Mouse (Mus musculus): ENCODE data around the gene Klhl10. TPM values are rescaled to one million over a fixed set of nuclear protein-coding genes. Genes with fewer than 3 reads are reported as not detected.

The Klhl10 gene
- polyA plus RNA-seq, 1 experiment from 2014 or later, result 0.51 TPM

- Histone ChIP-seq H3K4me3 (replicated peaks) (no peak overlapping the region), H3K36me3 (peaks cover 25% of the 10 kb centered on the region), H3K27ac (no peak overlapping the region), H3K9ac (no peak overlapping the region), H3K4me2 (no peak overlapping the region), H3K27me3 (replicated peaks) (no peaks in the 10 kb centered on the region), H3K9me3 (no peaks in the 10 kb centered on the region), H3K4me1 (no peaks in the 10 kb centered on the region)
- no peak for ATAC-seq (ENCODE audit: insufficient read depth, low FRiP score, low read depth)
- WGBS, result 88% methylated on average over 5 of the region's 5 CpGs
These were observed 9.7 kb upstream of the Klhl10 start for GRCm38 (mm10) chr11:100432002-100432401.

- no peak for ATAC-seq (ENCODE audit: insufficient read depth, low FRiP score, low read depth)
- Histone ChIP-seq H3K4me2 (no peak overlapping the region), H3K4me3 (replicated peaks) (no peak overlapping the region), H3K9ac (no peak overlapping the region), H3K27ac (no peak overlapping the region), H3K9me3 (no peaks in the 10 kb centered on the region), H3K27me3 (replicated peaks) (no peaks in the 10 kb centered on the region), H3K4me1 (peaks cover 9% of the 10 kb centered on the region; the same call in 1 of the 2 replicates), H3K36me3 (peaks cover 31% of the 10 kb centered on the region)
- WGBS, result 90% methylated on average over 9 of the region's 9 CpGs
These were observed 6.0 kb upstream of the Klhl10 start for GRCm38 (mm10) chr11:100435678-100436246.

GRCm38 (mm10) chr11:100437901-100438300 lies 3.8 kb upstream of the Klhl10 start:
- Histone ChIP-seq H3K4me2 (no peak overlapping the region), H3K4me3 (replicated peaks) (no peak overlapping the region), H3K9ac (no peak overlapping the region), H3K27ac (no peak overlapping the region), H3K9me3 (no peaks in the 10 kb centered on the region), H3K36me3 (peaks cover 29% of the 10 kb centered on the region), H3K4me1 (peaks cover 12% of the 10 kb centered on the region; the same call in 1 of the 2 replicates), H3K27me3 (replicated peaks) (no peaks in the 10 kb centered on the region)
- ATAC-seq (ENCODE audit: insufficient read depth, low FRiP score, low read depth), result no peak
- WGBS, result 59% methylated on average over 1 of the region's 1 CpGs

GRCm38 (mm10) chr11:100440691-100441522 lies 810 bp upstream of the Klhl10 start:
- Histone ChIP-seq H3K36me3 (peaks cover 17% of the 10 kb centered on the region), H3K9ac (peak overlapping the region; percentile 65), H3K4me2 (peak overlapping the region; percentile 76), H3K27me3 (replicated peaks) (no peaks in the 10 kb centered on the region), H3K9me3 (no peaks in the 10 kb centered on the region), H3K4me3 (replicated peaks) (peak overlapping the region; percentile 67), H3K4me1 (peaks cover 12% of the 10 kb centered on the region; the same call in 1 of the 2 replicates), H3K27ac (peak overlapping the region; percentile 37; the same call in 1 of the 2 replicates)
- WGBS, result 1% methylated on average over 52 of the region's 52 CpGs
- ATAC-seq (ENCODE audit: insufficient read depth, low FRiP score, low read depth), result peak; percentile 96

- no peak for ATAC-seq (ENCODE audit: insufficient read depth, low FRiP score, low read depth)
- Histone ChIP-seq H3K9me3 (no peaks in the 10 kb centered on the region), H3K4me3 (replicated peaks) (no peak overlapping the region), H3K27me3 (replicated peaks) (no peaks in the 10 kb centered on the region), H3K27ac (no peak overlapping the region), H3K36me3 (peaks cover 3% of the 10 kb centered on the region), H3K4me2 (no peak overlapping the region), H3K9ac (no peak overlapping the region), H3K4me1 (peaks cover 12% of the 10 kb centered on the region; the same call in 1 of the 2 replicates)
- 85% methylated on average over 6 of the region's 6 CpGs for WGBS
These were observed 908 bp downstream of the Klhl10 start for GRCm38 (mm10) chr11:100442625-100443024.

- Histone ChIP-seq H3K9me3 (no peaks in the 10 kb centered on the region), H3K4me3 (replicated peaks) (no peak overlapping the region), H3K27me3 (replicated peaks) (no peaks in the 10 kb centered on the region), H3K36me3 (peaks cover 1% of the 10 kb centered on the region; the same call in 1 of the 2 replicates), H3K4me2 (no peak overlapping the region), H3K4me1 (no peaks in the 10 kb centered on the region), H3K9ac (no peak overlapping the region), H3K27ac (no peak overlapping the region)
- 62% methylated on average over 4 of the region's 4 CpGs for WGBS
- ATAC-seq (ENCODE audit: insufficient read depth, low FRiP score, low read depth), result no peak
These were observed 15.5 kb downstream of the Klhl10 start for GRCm38 (mm10) chr11:100457247-100457646.

- Histone ChIP-seq H3K4me1 (no peaks in the 10 kb centered on the region), H3K4me2 (no peak overlapping the region), H3K9ac (no peak overlapping the region), H3K4me3 (replicated peaks) (no peak overlapping the region), H3K27ac (no peak overlapping the region), H3K27me3 (replicated peaks) (no peaks in the 10 kb centered on the region), H3K36me3 (peaks cover 3% of the 10 kb centered on the region), H3K9me3 (no peaks in the 10 kb centered on the region)
- ATAC-seq (ENCODE audit: insufficient read depth, low FRiP score, low read depth), result no peak
- WGBS, result 77% methylated on average over 5 of the region's 5 CpGs
These were observed 16.0 kb downstream of the Klhl10 start for GRCm38 (mm10) chr11:100457711-100458110.

- peaks cover 15% of the 10 kb centered on the region for H3K36me3 ChIP-seq
- no peak for ATAC-seq (ENCODE audit: insufficient read depth, low FRiP score, low read depth)
- no peak overlapping the region for H3K9ac ChIP-seq
- no peak overlapping the region for H3K27ac ChIP-seq
- no peaks in the 10 kb centered on the region for H3K4me1 ChIP-seq
- no peaks in the 10 kb centered on the region for H3K9me3 ChIP-seq
- H3K4me2 ChIP-seq, result no peak overlapping the region
- H3K27me3 ChIP-seq (replicated peaks), result no peaks in the 10 kb centered on the region
- 94% methylated on average over 10 of the region's 10 CpGs for WGBS
- H3K4me3 ChIP-seq (replicated peaks), result no peak overlapping the region
These were observed 21.0 kb downstream of the Klhl10 start for GRCm38 (mm10) chr11:100462699-100463098.

- WGBS, result 82% methylated on average over 1 of the region's 1 CpGs
- Histone ChIP-seq H3K4me1 (no peaks in the 10 kb centered on the region; the same call in 1 of the 2 replicates), H3K27me3 (replicated peaks) (no peaks in the 10 kb centered on the region), H3K4me2 (no peak overlapping the region), H3K4me3 (replicated peaks) (no peak overlapping the region), H3K36me3 (peaks cover 15% of the 10 kb centered on the region), H3K27ac (no peak overlapping the region), H3K9ac (no peak overlapping the region), H3K9me3 (no peaks in the 10 kb centered on the region)
- ATAC-seq (ENCODE audit: insufficient read depth, low FRiP score, low read depth), result no peak
These were observed 23.6 kb downstream of the Klhl10 start for GRCm38 (mm10) chr11:100465229-100465792.

GRCm38 (mm10) chr11:100465833-100466232 lies 24.1 kb downstream of the Klhl10 start:
- H3K27ac ChIP-seq, result no peak overlapping the region
- H3K36me3 ChIP-seq, result peaks cover 15% of the 10 kb centered on the region; the same call in 1 of the 2 replicates
- H3K4me1 ChIP-seq, result peaks cover 2% of the 10 kb centered on the region
- no peaks in the 10 kb centered on the region for H3K9me3 ChIP-seq
- WGBS, result 64% methylated on average over 1 of the region's 1 CpGs
- H3K27me3 ChIP-seq (replicated peaks), result no peaks in the 10 kb centered on the region
- no peak overlapping the region for H3K9ac ChIP-seq
- no peak overlapping the region for H3K4me2 ChIP-seq
- ATAC-seq (ENCODE audit: insufficient read depth, low FRiP score, low read depth), result no peak
- H3K4me3 ChIP-seq (replicated peaks), result no peak overlapping the region

GRCm38 (mm10) chr11:100471352-100472196 lies 29.9 kb downstream of the Klhl10 start:
- WGBS, result 3% methylated on average over 30 of the region's 30 CpGs
- ATAC-seq (ENCODE audit: insufficient read depth, low FRiP score, low read depth), result 0 out of 2 replicates have a peak, but pooled peaks have one; percentile 4
- H3K27ac ChIP-seq, result no peak overlapping the region; the same call in 1 of the 2 replicates

More at GRCm38 (mm10) chr11:100471352-100472196, 29.9 kb downstream of the Klhl10 start:
- H3K9ac ChIP-seq, result peak overlapping the region; percentile 67
- H3K36me3 ChIP-seq, result 0 out of 2 replicates have a peak, but pooled peaks cover 5% of the 10 kb centered on the region
- H3K27me3 ChIP-seq (replicated peaks), result no peaks in the 10 kb centered on the region
- H3K9me3 ChIP-seq, result no peaks in the 10 kb centered on the region
- H3K4me1 ChIP-seq, result peaks cover 7% of the 10 kb centered on the region
- peak overlapping the region; percentile 89 for H3K4me2 ChIP-seq
- peak overlapping the region; percentile 65 for H3K4me3 ChIP-seq (replicated peaks)
